Mouse (Mus musculus) liver, adult 2 months (tissue): ENCODE results near the gene Lamp5. TPM values are rescaled to one million over a fixed set of nuclear protein-coding genes. Genes with fewer than 3 reads are reported as not detected.

Experiments used
- DNase-seq: peaks from one replicate; pipeline ENCODE4 v3.0.0-alpha.2; 2011; ENCODE audit warnings: low read depth, low spot score; ENCODE audit errors: extremely low read depth
- H3K27ac ChIP-seq: fragments of 200-500 bp; replicated peaks from 2 replicates; pipeline ENCODE4 v1.5.1; 2012; ENCODE audit warnings: low read depth, mild to moderate bottlenecking, control low read depth, inconsistent platforms, low read length; ENCODE audit not compliant: insufficient read depth
- H3K27me3 ChIP-seq: fragments of 200-500 bp; 2 replicates; pipeline ENCODE4 v1.6.1; 2012; ENCODE audit warnings: mild to moderate bottlenecking, moderate library complexity, low read length, inconsistent platforms; ENCODE audit not compliant: control insufficient read depth, insufficient read depth
- H3K36me3 ChIP-seq: fragments of 200-500 bp; 2 replicates; pipeline ENCODE4 v1.6.1; 2012; ENCODE audit warnings: low read length, inconsistent platforms; ENCODE audit not compliant: control insufficient read depth, insufficient read depth
- H3K4me1 ChIP-seq: fragments of 200-500 bp; 2 replicates; pipeline ENCODE4 v1.6.1; 2011; ENCODE audit warnings: low read length; ENCODE audit not compliant: control insufficient read depth, insufficient read depth
- H3K4me3 ChIP-seq: fragments of 200-500 bp; 2 replicates; pipeline ENCODE4 v1.5.1; 2011; ENCODE audit warnings: low read depth, mild to moderate bottlenecking, control low read depth, low read length, moderate library complexity; ENCODE audit not compliant: insufficient read depth
- H3K79me2 ChIP-seq: fragments of 200-500 bp; 2 replicates; pipeline ENCODE4 v1.6.1; 2012; ENCODE audit warnings: inconsistent platforms, mild to moderate bottlenecking, low read length, moderate library complexity; ENCODE audit not compliant: control insufficient read depth, insufficient read depth
- H3K9ac ChIP-seq: fragments of 200-500 bp; 2 replicates; pipeline ENCODE4 v1.6.1; 2012; ENCODE audit warnings: low read depth, mild to moderate bottlenecking, control low read depth, inconsistent platforms, low read length
- CTCF ChIP-seq: fragments of 200-500 bp; IDR thresholded peaks from 2 replicates; pipeline ENCODE4 v1.5.1; 2011; ENCODE audit warnings: low read depth, low read length, control low read depth
- POLR2A ChIP-seq: fragments of 200-500 bp; IDR thresholded peaks from 2 replicates; pipeline ENCODE4 v1.6.1; 2011; ENCODE audit warnings: low read length, control low read depth; ENCODE audit not compliant: insufficient read depth; ENCODE audit errors: extremely low read depth
- WGBS: fragments of 180-500 bp; shearing (Covaris S2); methylation state at CpG from one replicate; pipeline ENCODE4 v1.1.7; 2018; 5-methylcytosine and 5-hydroxymethylcytosine counted together
- polyA plus RNA-seq: library from polyadenylated mRNA; depleted of rRNA; stranded (reverse); fragments of >200 nt; gene quantifications from 2 replicates; pipeline ENCODE4 v1.2.3, GENCODE M21; 2012; rRNA removed
- total RNA-seq: library from RNA; depleted of rRNA; stranded (reverse); fragments of >200 nt; gene quantifications from 2 replicates; pipeline ENCODE4 v1.2.3, GENCODE M21; 2014; rRNA removed

Lamp5 gene
- 0.07 TPM in 1 of 2 replicates, not detected in the other for total RNA-seq
- not detected in 2 replicates for polyA plus RNA-seq

DNA sequence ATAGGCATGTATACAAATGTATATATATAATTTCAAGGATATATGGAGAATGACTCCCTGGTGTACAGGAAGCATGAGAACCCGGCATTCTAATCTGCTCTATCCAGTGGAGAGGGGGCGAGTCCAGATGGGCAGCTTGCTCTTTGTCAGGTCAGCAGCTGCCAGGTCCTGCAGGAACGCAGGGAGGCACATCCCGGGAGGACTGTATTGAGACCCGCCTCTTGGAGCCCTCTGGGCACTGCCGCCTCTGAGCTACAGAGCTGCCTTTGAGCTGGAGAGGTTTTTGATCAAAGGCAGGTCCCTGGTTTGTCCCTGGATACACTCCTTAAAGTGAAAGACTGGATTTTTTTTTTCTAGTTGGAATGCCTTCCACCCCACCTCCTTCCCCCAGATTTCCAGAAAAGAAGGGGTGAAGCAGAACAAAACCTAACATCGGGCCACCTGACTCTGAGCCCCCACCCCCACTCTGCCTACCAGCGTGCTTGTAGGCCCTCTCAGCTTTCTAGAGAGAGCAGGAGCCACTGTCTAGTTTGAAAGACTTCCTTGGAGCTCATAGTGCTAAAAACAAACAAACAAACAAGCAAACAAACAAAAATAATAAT is at the start of gene Lamp5:
Gene Lamp5, plus strand, starts transcription at position 552 of the 602 bp plus-strand sequence.
- H3K4me1 ChIP-seq = no peaks in the 10 kb centered on the region

DNA sequence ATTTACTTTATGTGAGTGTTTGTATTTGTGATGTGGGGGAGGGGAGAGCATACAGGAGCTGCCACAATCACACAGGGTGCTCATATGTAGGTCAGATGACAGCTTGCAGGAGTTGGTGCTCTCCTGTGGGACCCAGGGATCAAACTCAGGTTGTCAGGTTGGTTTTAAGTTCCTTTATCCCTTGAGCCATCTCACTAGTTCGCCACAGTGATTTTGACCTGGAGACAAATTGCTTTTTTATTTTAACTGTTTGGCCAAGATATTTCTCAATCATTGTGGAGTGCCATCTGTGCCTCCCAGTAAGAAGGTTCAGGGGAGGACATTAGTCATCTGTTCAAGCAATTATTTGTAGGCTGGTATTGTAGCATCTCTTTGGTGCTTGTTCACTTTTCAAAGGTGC is 48.2 kb upstream of the Lamp5 start:
- no peak overlapping the region for H3K9ac ChIP-seq
- 21% methylated on average over 1 of the region's 1 CpGs for WGBS
- H3K4me3 ChIP-seq = no peak overlapping the region
- H3K36me3 ChIP-seq = no peaks in the 10 kb centered on the region
- TF ChIP-seq POLR2A = no peak
- no peak for TF ChIP-seq CTCF
- no peak overlapping the region for H3K27ac ChIP-seq
- no peaks in the 10 kb centered on the region for H3K4me1 ChIP-seq
- H3K27me3 ChIP-seq = no peaks in the 10 kb centered on the region
- no peak for DNase-seq
- no peaks in the 10 kb centered on the region for H3K79me2 ChIP-seq

More for the DNA sequence above, at the start of gene Lamp5:
- no peaks in the 10 kb centered on the region for H3K27me3 ChIP-seq
- no peaks in the 10 kb centered on the region for H3K79me2 ChIP-seq
- 14% methylated on average over 8 of the region's 8 CpGs for WGBS
- no peak within 1 kb of the TSS for H3K4me3 ChIP-seq
- H3K9ac ChIP-seq = no peak within 1 kb of the TSS
- no peak for DNase-seq
- H3K36me3 ChIP-seq = no peaks in the 10 kb centered on the region
- TF ChIP-seq CTCF (no peak), POLR2A (no peak)
- H3K27ac ChIP-seq = no peak within 1 kb of the TSS

DNA sequence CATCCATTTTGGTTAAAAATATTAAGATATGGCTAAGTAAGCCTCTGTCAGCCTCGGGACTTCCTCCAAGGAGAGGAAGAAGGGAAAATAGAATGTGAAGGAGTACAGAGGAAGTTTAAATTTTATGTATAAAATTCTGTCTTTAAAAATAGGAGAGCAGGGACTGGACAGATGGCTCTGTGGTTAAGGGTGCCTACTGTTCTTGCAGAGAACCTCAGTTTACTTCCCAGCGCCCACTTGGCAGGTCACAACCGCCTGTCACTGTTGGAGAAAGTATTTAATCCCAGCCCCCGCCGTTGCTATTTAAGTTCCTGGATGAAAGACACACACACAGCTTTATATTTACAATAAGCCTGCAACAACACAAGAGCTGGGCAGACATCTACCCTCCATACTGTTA is 45.8 kb upstream of the Lamp5 start:
- H3K79me2 ChIP-seq = no peaks in the 10 kb centered on the region
- H3K9ac ChIP-seq = no peak overlapping the region
- no peak for TF ChIP-seq POLR2A
- TF ChIP-seq CTCF = no peak
- DNase-seq = no peak
- no peak overlapping the region for H3K4me3 ChIP-seq
- H3K4me1 ChIP-seq = no peaks in the 10 kb centered on the region
- no peaks in the 10 kb centered on the region for H3K36me3 ChIP-seq
- WGBS = 91% methylated on average over 5 of the region's 5 CpGs
- no peak overlapping the region for H3K27ac ChIP-seq
- no peaks in the 10 kb centered on the region for H3K27me3 ChIP-seq

DNA sequence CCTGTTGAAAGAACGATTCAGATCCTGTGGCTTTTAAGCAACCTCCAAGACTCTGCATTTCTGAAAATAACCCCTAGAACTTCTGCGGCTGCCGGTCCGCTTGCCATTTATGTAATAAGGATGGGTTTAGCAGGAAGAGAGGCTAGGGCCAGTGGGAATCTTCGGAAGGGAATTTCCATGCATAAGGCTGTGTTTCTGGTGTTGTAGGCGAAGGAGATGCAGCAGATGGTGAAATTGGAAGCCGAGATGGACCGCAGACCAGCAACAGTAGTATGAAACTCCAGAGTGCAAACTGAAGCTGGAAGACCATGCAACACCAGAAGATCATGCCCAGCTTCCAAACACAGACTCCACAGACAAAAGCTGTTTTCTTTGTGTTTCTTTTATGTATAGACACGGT is 39.3 kb upstream of the Lamp5 start:
- Histone ChIP-seq H3K4me3 (no peak overlapping the region), H3K9ac (no peak overlapping the region), H3K36me3 (no peaks in the 10 kb centered on the region), H3K79me2 (no peaks in the 10 kb centered on the region), H3K27ac (no peak overlapping the region), H3K4me1 (no peaks in the 10 kb centered on the region), H3K27me3 (no peaks in the 10 kb centered on the region)
- TF ChIP-seq CTCF (no peak), POLR2A (no peak)
- WGBS = 93% methylated on average over 9 of the region's 9 CpGs
- DNase-seq = no peak

DNA sequence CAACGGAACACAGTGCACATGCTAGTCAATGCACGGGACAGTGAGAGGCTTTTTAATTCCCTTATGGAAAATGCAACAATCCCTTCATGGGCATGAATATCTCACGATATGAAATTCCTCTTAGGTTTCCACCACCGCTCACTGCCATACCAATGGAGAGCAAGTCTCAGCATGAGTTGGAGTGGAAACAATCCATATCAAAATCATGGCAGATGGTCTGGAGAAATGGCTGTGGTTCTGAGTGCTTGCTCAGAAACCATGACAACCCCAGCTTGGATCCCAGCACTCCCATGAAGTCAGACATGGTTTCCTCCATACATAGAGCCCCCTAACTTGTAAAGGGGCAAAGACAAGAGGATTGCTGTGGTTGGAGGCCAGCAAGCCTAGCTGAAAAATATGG is 3.6 kb upstream of the Lamp5 start:
- no peak for TF ChIP-seq POLR2A
- no peak for TF ChIP-seq CTCF
- WGBS = 91% methylated on average over 4 of the region's 4 CpGs
- no peak for DNase-seq

DNA sequence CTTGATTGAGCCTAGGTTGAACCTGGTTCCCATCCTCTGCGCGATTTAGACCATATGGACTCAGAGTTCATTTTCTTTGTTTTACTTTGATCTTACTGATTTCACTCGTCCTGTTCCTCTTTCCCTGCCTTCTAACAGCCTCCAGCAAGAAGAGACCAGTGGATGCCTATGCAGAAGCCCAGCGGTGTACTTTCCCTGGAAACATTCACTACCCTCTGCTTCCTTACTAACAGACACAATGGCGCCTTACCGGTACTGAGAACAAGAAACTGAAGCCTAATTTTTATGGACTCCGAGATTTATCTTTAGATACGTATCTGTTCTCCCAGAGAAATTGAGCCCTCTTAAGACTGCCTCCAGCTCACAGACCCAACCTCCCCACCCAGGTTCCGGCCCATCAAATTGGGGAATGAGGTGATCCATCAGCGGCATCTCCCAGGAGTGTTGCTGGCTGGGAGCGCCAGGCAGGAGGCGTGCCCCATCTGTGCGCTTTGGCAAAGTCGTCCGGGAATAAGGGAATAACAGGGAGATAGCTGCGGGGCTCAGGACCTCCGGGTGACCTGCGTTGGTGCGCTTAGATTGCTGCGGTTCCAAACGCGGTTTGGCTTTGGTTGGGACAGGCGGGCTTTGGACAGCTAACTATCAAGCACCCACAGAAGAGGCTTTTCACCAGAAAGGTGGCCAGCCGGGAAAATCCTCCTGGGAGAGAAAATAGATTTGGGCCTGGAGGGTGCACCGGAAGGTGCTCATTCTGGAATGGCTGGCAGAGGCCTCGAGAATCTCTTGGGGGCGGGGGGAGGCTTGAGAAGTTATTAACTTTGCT is 1.0 kb upstream of the Lamp5 start:
- no peak overlapping the region for H3K4me3 ChIP-seq
- H3K79me2 ChIP-seq = no peaks in the 10 kb centered on the region
- H3K4me1 ChIP-seq = no peaks in the 10 kb centered on the region
- no peaks in the 10 kb centered on the region for H3K27me3 ChIP-seq
- H3K9ac ChIP-seq = no peak overlapping the region
- TF ChIP-seq CTCF = no peak
- TF ChIP-seq POLR2A = no peak
- H3K27ac ChIP-seq = no peak overlapping the region
- H3K36me3 ChIP-seq = no peaks in the 10 kb centered on the region
- no peak for DNase-seq
- WGBS = 33% methylated on average over 27 of the region's 27 CpGs

More for the DNA sequence above, 3.6 kb upstream of the Lamp5 start:
- Histone ChIP-seq H3K4me3 (no peak overlapping the region), H3K4me1 (no peaks in the 10 kb centered on the region), H3K36me3 (no peaks in the 10 kb centered on the region), H3K79me2 (no peaks in the 10 kb centered on the region), H3K27me3 (no peaks in the 10 kb centered on the region), H3K27ac (no peak overlapping the region), H3K9ac (no peak overlapping the region)
